Mouse (Mus musculus) midbrain, postnatal 0 days (tissue): ENCODE results near the gene Ppan. TPM values are rescaled to one million over a fixed set of nuclear protein-coding genes. Genes with fewer than 3 reads are reported as not detected.

Experiments used
- ATAC-seq: fragments of 200-750 bp; cut with Nextera tagmentation; 2 replicates; pipeline ENCODE4 v1.8.0; 2017; ENCODE audit warnings: moderate number of reproducible peaks, mild to moderate bottlenecking, moderate TSS enrichment, moderate library complexity; ENCODE audit not compliant: low FRiP score
- DNase-seq: peaks from one replicate; pipeline ENCODE4 v3.0.0-alpha.2; 2015; ENCODE audit warnings: low spot score
- H3K27ac ChIP-seq: fragments of 300-500 bp; sonication (generic); 2 replicates; pipeline ENCODE4 v1.5.1; 2014; ENCODE audit warnings: low read depth, mild to moderate bottlenecking, low read length, mixed read lengths
- H3K27me3 ChIP-seq: fragments of 300-500 bp; sonication (generic); 2 replicates; pipeline ENCODE4 v1.6.1; 2014; ENCODE audit warnings: low read length, control low read depth, mixed read lengths; ENCODE audit not compliant: insufficient read depth
- H3K36me3 ChIP-seq: fragments of 300-500 bp; sonication (generic); 2 replicates; pipeline ENCODE4 v1.6.1; 2014; ENCODE audit warnings: low read length, control low read depth, mixed read lengths; ENCODE audit not compliant: insufficient read depth
- H3K4me1 ChIP-seq: fragments of 300-500 bp; sonication (generic); 2 replicates; pipeline ENCODE4 v1.6.1; 2014; ENCODE audit warnings: mild to moderate bottlenecking, control low read depth, antibody characterized with exemption, low read length, mixed read lengths; ENCODE audit not compliant: insufficient read depth
- H3K4me2 ChIP-seq: fragments of 300-500 bp; sonication (generic); 2 replicates; pipeline ENCODE4 v1.6.1; 2014; ENCODE audit warnings: low read depth, mild to moderate bottlenecking, low read length, mixed read lengths; ENCODE audit not compliant: poor library complexity, severe bottlenecking
- H3K4me3 ChIP-seq: fragments of 300-500 bp; sonication (generic); 2 replicates; pipeline ENCODE4 v1.5.1; 2014; ENCODE audit warnings: low read depth, mild to moderate bottlenecking, low read length, moderate library complexity
- H3K9ac ChIP-seq: fragments of 300-500 bp; sonication (generic); replicated peaks from 2 replicates; pipeline ENCODE4 v1.6.1; 2014; ENCODE audit warnings: mild to moderate bottlenecking, low read length, moderate library complexity, mixed read lengths; ENCODE audit not compliant: poor library complexity, severe bottlenecking
- H3K9me3 ChIP-seq: fragments of 300-500 bp; sonication (generic); 2 replicates; pipeline ENCODE4 v1.6.1; 2016; ENCODE audit warnings: low read length, control low read depth
- CTCF ChIP-seq: IDR thresholded peaks from 2 replicates; pipeline ENCODE4 v1.5.1; 2016; ENCODE audit warnings: antibody characterized with exemption, mild to moderate bottlenecking
- WGBS: fragments of 180-500 bp; shearing (Covaris S2); extraction: QIAGEN DNeasy Blood & Tissue Kit; methylation state at CpG from one replicate; pipeline ENCODE4 v1.1.7; 2014; 5-methylcytosine and 5-hydroxymethylcytosine counted together
- microRNA-seq: library from miRNA; unstranded; fragments of <30 nt; microRNA quantifications from one replicate; pipeline ENCODE4, GENCODE M21; 2016; ENCODE audit warnings: borderline number of aligned reads
- polyA plus RNA-seq: library from polyadenylated mRNA; unstranded; fragments of >200 nt; fragmentation: Nextera tagmentation; extraction: Ambion mirVana; gene quantifications from 2 replicates; pipeline ENCODE4 v1.2.1, GENCODE M21; 2015
- total RNA-seq: library from RNA; depleted of rRNA; stranded (reverse); fragments of >200 nt; gene quantifications from 2 replicates; pipeline ENCODE4 v1.2.3, GENCODE M21; 2014; rRNA removed

The Ppan gene
- total and polyA plus RNA-seq, 2 experiments from 2014 or later = 37.9 to 42.0 TPM

- Histone ChIP-seq H3K36me3 (peaks cover 23% of the 10 kb centered on the region), H3K9ac (peak within 1 kb of the TSS; percentile 91), H3K4me2 (peak within 1 kb of the TSS; percentile 65), H3K27ac (peak within 1 kb of the TSS; percentile 34; the same call in 1 of the 2 replicates), H3K9me3 (no peaks in the 10 kb centered on the region), H3K4me3 (peak within 1 kb of the TSS; percentile 93), H3K4me1 (peaks cover 4% of the 10 kb centered on the region), H3K27me3 (no peaks in the 10 kb centered on the region)
- WGBS = 4% methylated on average over 34 of the region's 34 CpGs
- peak; percentile 82 for ATAC-seq
- DNase-seq = peak; percentile 89
- TF ChIP-seq CTCF = peak; percentile 96
Observed at GRCm38 (mm10) chr9:20898511-20899073, 10.6 kb downstream of the Ppan start, which contains the start of gene Eif3g. Gene Eif3g, minus strand, starts transcription at chr9:20898623.

GRCm38 (mm10) chr9:20901466-20902173, 13.6 kb downstream of the Ppan start:
- 13% methylated on average over 13 of the region's 13 CpGs for WGBS
- Histone ChIP-seq H3K9ac (0 out of 2 replicates have a peak overlapping the region, but pooled peaks have one; percentile 13), H3K9me3 (no peaks in the 10 kb centered on the region), H3K36me3 (peaks cover 17% of the 10 kb centered on the region), H3K27me3 (no peaks in the 10 kb centered on the region), H3K4me1 (peaks cover 4% of the 10 kb centered on the region), H3K4me2 (no peak overlapping the region), H3K27ac (no peak overlapping the region), H3K4me3 (no peak overlapping the region)
- peak; percentile 75 for TF ChIP-seq CTCF
- peak; percentile 51 for DNase-seq
- no peak for ATAC-seq

GRCm38 (mm10) chr9:20902174-20902491, 14.2 kb downstream of the Ppan start:
- Histone ChIP-seq H3K27ac (no peak overlapping the region), H3K9me3 (no peaks in the 10 kb centered on the region), H3K4me1 (peaks cover 3% of the 10 kb centered on the region), H3K9ac (0 out of 2 replicates have a peak overlapping the region, but pooled peaks have one; percentile 13), H3K4me2 (no peak overlapping the region), H3K27me3 (no peaks in the 10 kb centered on the region), H3K36me3 (peaks cover 21% of the 10 kb centered on the region), H3K4me3 (no peak overlapping the region)
- WGBS = 25% methylated on average over 6 of the region's 6 CpGs
- DNase-seq (no peak), ATAC-seq (no peak)
- TF ChIP-seq CTCF = no peak

GRCm38 (mm10) chr9:20909948-20910347, 22.0 kb downstream of the Ppan start:
- Histone ChIP-seq H3K36me3 (peaks cover 97% of the 10 kb centered on the region), H3K27me3 (no peaks in the 10 kb centered on the region), H3K9ac (no peak overlapping the region), H3K4me2 (no peak overlapping the region), H3K27ac (no peak overlapping the region), H3K4me3 (no peak overlapping the region), H3K4me1 (no peaks in the 10 kb centered on the region), H3K9me3 (no peaks in the 10 kb centered on the region)
- TF ChIP-seq CTCF = no peak
- WGBS = 95% methylated on average over 9 of the region's 9 CpGs
- ATAC-seq (no peak), DNase-seq (no peak)

GRCm38 (mm10) chr9:20916160-20916559, 28.2 kb downstream of the Ppan start:
- Histone ChIP-seq H3K9me3 (no peaks in the 10 kb centered on the region), H3K4me2 (no peak overlapping the region), H3K9ac (no peak overlapping the region), H3K4me1 (no peaks in the 10 kb centered on the region), H3K27ac (no peak overlapping the region), H3K4me3 (no peak overlapping the region), H3K36me3 (peaks cover 97% of the 10 kb centered on the region), H3K27me3 (no peaks in the 10 kb centered on the region)
- peak; percentile 39; the same call in 1 of the 2 replicates for TF ChIP-seq CTCF
- no peak for ATAC-seq
- 94% methylated on average over 4 of the region's 4 CpGs for WGBS
- no peak for DNase-seq

- ATAC-seq = no peak
- DNase-seq = no peak
- no peaks in the 10 kb centered on the region for H3K4me1 ChIP-seq
- H3K36me3 ChIP-seq = peaks cover 94% of the 10 kb centered on the region
- no peak overlapping the region for H3K27ac ChIP-seq
- H3K9me3 ChIP-seq = no peaks in the 10 kb centered on the region
- H3K27me3 ChIP-seq = no peaks in the 10 kb centered on the region
- no peak overlapping the region for H3K4me3 ChIP-seq
- 89% methylated on average over 3 of the region's 3 CpGs for WGBS
- no peak overlapping the region for H3K4me2 ChIP-seq
- no peak for TF ChIP-seq CTCF
- no peak overlapping the region for H3K9ac ChIP-seq
Observed at GRCm38 (mm10) chr9:20923258-20923657, 35.3 kb downstream of the Ppan start.

Small RNA genes within 50 kb of the gene (microRNA-seq; reads per million reads assigned to microRNA genes)
- gene Mir7081 = not detected

Other genes starting within 250 kb of the Ppan start
- gene Ubl5, start 245.3 kb upstream of the Ppan start, total RNA-seq = 213 and 253 TPM in 2 replicates
- 498 and 531 TPM in 2 replicates for gene Ubl5, start 245.3 kb upstream of the Ppan start, polyA plus RNA-seq
- gene Fbxl12, start 243.4 kb upstream of the Ppan start, total RNA-seq = 17.6 and 25.3 TPM in 2 replicates
- gene Fbxl12, start 243.4 kb upstream of the Ppan start, polyA plus RNA-seq = 12.9 and 13.6 TPM in 2 replicates
- 31.9 and 32.0 TPM in 2 replicates for gene Pin1, start 236.1 kb upstream of the Ppan start, total RNA-seq
- gene Pin1, start 236.1 kb upstream of the Ppan start, polyA plus RNA-seq = 60.3 and 67.1 TPM in 2 replicates
- gene Olfm2, start 141.8 kb upstream of the Ppan start, total RNA-seq = 301 and 342 TPM in 2 replicates
- gene Olfm2, start 141.8 kb upstream of the Ppan start, polyA plus RNA-seq = 245 and 273 TPM in 2 replicates
- 3.0 and 3.4 TPM in 2 replicates for gene Col5a3, start 73.1 kb upstream of the Ppan start, total RNA-seq
- gene Col5a3, start 73.1 kb upstream of the Ppan start, polyA plus RNA-seq = 0.74 and 0.83 TPM in 2 replicates
- not detected in 2 replicates for gene Rdh8, start 69.7 kb upstream of the Ppan start, total RNA-seq
- not detected in 2 replicates for gene Rdh8, start 69.7 kb upstream of the Ppan start, polyA plus RNA-seq
- gene A230050P20Rik, start 19.5 kb upstream of the Ppan start, total RNA-seq = 21.5 and 30.6 TPM in 2 replicates
- gene A230050P20Rik, start 19.5 kb upstream of the Ppan start, polyA plus RNA-seq = 24.7 and 28.5 TPM in 2 replicates
- gene Angptl6, start 8.4 kb upstream of the Ppan start, total RNA-seq = 10.0 and 12.4 TPM in 2 replicates
- 13.4 and 17.0 TPM in 2 replicates for gene Angptl6, start 8.4 kb upstream of the Ppan start, polyA plus RNA-seq
- gene Eif3g, start 10.4 kb downstream of the Ppan start, total RNA-seq = 95.7 and 102 TPM in 2 replicates
- 227 and 232 TPM in 2 replicates for gene Eif3g, start 10.4 kb downstream of the Ppan start, polyA plus RNA-seq
- 94.6 and 97.7 TPM in 2 replicates for gene Dnmt1, start 71.7 kb downstream of the Ppan start, total RNA-seq
- 40.8 and 42.1 TPM in 2 replicates for gene Dnmt1, start 71.7 kb downstream of the Ppan start, polyA plus RNA-seq
- 4.7 and 7.3 TPM in 2 replicates for gene S1pr2, start 88.6 kb downstream of the Ppan start, total RNA-seq
- gene S1pr2, start 88.6 kb downstream of the Ppan start, polyA plus RNA-seq = 5.5 and 7.2 TPM in 2 replicates
- 62.9 and 80.9 TPM in 2 replicates for gene Mrpl4, start 114.6 kb downstream of the Ppan start, total RNA-seq
- 105 TPM in 2 replicates for gene Mrpl4, start 114.6 kb downstream of the Ppan start, polyA plus RNA-seq
- 4.5 and 5.2 TPM in 2 replicates for gene Icam1, start 127.8 kb downstream of the Ppan start, total RNA-seq
- 3.4 and 3.6 TPM in 2 replicates for gene Icam1, start 127.8 kb downstream of the Ppan start, polyA plus RNA-seq
- gene Icam4, start 141.2 kb downstream of the Ppan start, total RNA-seq = not detected in 2 replicates
- gene Icam4, start 141.2 kb downstream of the Ppan start, polyA plus RNA-seq = 0.30 TPM in 1 of 2 replicates, not detected in the other
- gene Icam5, start 143.9 kb downstream of the Ppan start, total RNA-seq = 6.3 and 7.7 TPM in 2 replicates
- gene Icam5, start 143.9 kb downstream of the Ppan start, polyA plus RNA-seq = 4.1 and 4.2 TPM in 2 replicates
- 10.7 TPM in 1 of 2 replicates, not detected in the other for gene Zglp1, start 178.9 kb downstream of the Ppan start, total RNA-seq
- gene Zglp1, start 178.9 kb downstream of the Ppan start, polyA plus RNA-seq = 0.20 TPM in 1 of 2 replicates, not detected in the other
- gene Gm49373, start 184.9 kb downstream of the Ppan start, total RNA-seq = 2.4 and 2.7 TPM in 2 replicates
- gene Gm49373, start 184.9 kb downstream of the Ppan start, polyA plus RNA-seq = 0.90 and 0.94 TPM in 2 replicates
- 67.3 and 81.3 TPM in 2 replicates for gene Fdx1l, start 185.4 kb downstream of the Ppan start, total RNA-seq
- 86.5 and 95.3 TPM in 2 replicates for gene Fdx1l, start 185.4 kb downstream of the Ppan start, polyA plus RNA-seq
- gene Gm38431, start 203.8 kb downstream of the Ppan start, total RNA-seq = 2.1 and 5.8 TPM in 2 replicates
- 0.38 and 0.48 TPM in 2 replicates for gene Gm38431, start 203.8 kb downstream of the Ppan start, polyA plus RNA-seq
- 38.7 and 41.0 TPM in 2 replicates for gene Raver1, start 203.8 kb downstream of the Ppan start, total RNA-seq
- 20.2 and 20.7 TPM in 2 replicates for gene Raver1, start 203.8 kb downstream of the Ppan start, polyA plus RNA-seq
- gene Tyk2, start 243.1 kb downstream of the Ppan start, total RNA-seq = 9.8 and 9.9 TPM in 2 replicates
- gene Tyk2, start 243.1 kb downstream of the Ppan start, polyA plus RNA-seq = 4.8 and 5.4 TPM in 2 replicates